Mouse (Mus musculus) megakaryocyte, embryonic 14.5 days (primary cell): Measurements from ENCODE around the gene Id2.

Experiments used
- FLI1 ChIP-seq: IDR thresholded peaks from 2 replicates; pipeline ENCODE4 v1.6.1; 2012; ENCODE audit warnings: low read length, inconsistent platforms, mixed read lengths
- GATA1 ChIP-seq: IDR thresholded peaks from 3 replicates; pipeline ENCODE4 v1.6.1; 2012; ENCODE audit warnings: mixed read lengths, low read length, inconsistent platforms, borderline replicate concordance

DNA sequence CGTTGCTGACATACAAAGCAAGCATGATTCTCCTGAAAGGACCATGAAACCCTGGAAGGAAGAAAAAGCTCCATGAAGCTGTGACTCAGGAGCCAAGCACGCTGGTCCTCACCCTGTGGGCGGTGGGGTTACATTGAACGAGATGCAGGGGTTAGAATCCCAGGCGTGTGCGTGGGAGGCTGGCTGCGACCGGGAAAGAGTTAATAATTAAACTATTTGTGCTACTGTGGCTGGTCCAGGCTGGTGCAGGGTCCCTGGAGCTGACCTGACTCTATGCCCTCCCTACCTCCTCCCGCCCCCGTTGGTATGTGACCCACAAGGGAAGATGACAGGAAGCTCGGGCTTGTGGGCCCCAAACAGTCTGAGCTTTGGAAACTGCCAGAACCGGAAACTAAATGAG lies 35.1 kb upstream of the Id2 start:
- TF ChIP-seq FLI1, result no peak
- no peak for TF ChIP-seq GATA1
